Mouse (Mus musculus) CH12.LX (cell line): ENCODE data around the gene Polr2l. TPM values are rescaled to one million over a fixed set of nuclear protein-coding genes. Genes with fewer than 3 reads are reported as not detected.

Source experiments
- DNase-seq: peaks from one replicate; pipeline ENCODE4 v3.0.0-alpha.2; 2013; ENCODE audit errors: extremely low read depth
- H3K27ac ChIP-seq: 2 replicates; pipeline ENCODE4 v1.5.1; 2012; ENCODE audit warnings: low read depth, mild to moderate bottlenecking, control low read depth, moderate library complexity; ENCODE audit not compliant: insufficient read depth
- H3K27me3 ChIP-seq: replicated peaks from 2 replicates; pipeline ENCODE3; 2012; ENCODE audit warnings: inconsistent platforms
- H3K36me3 ChIP-seq, 2 experiments: replicated peaks in 1 of 2; 2 replicates each; pipeline versions ENCODE3 to v1.6.1; 2012; ENCODE audit warnings: inconsistent platforms in 1 of 2, low read length in 1 of 2, mild to moderate bottlenecking in 1 of 2, mixed read lengths in 1 of 2, moderate library complexity in 1 of 2; ENCODE audit not compliant: control insufficient read depth in 1 of 2, insufficient read depth in 1 of 2
- H3K4me1 ChIP-seq, 2 experiments: 2 replicates each; pipeline ENCODE4 v1.6.1; 2012; ENCODE audit warnings: inconsistent platforms in 1 of 2, moderate library complexity in 1 of 2; ENCODE audit not compliant: insufficient read depth in 2 of 2, control insufficient read depth in 1 of 2
- H3K4me2 ChIP-seq: 2 replicates; pipeline ENCODE4 v1.6.1; 2012; ENCODE audit warnings: low read depth, mild to moderate bottlenecking, control low read depth; ENCODE audit not compliant: poor library complexity, insufficient read depth, severe bottlenecking
- H3K4me3 ChIP-seq, 3 experiments: fragments of 150-350 bp in 1 of 3; sonication (generic) in 1 of 3; replicated peaks in 1 of 3; 2 replicates each; pipeline versions ENCODE3 to v1.5.1; 2011 to 2012; ENCODE audit warnings: low read depth in 2 of 3, low read length in 2 of 3, mild to moderate bottlenecking in 2 of 3, moderate library complexity in 2 of 3, control low read depth in 1 of 3, improper control_type of control experiment in 1 of 3, inconsistent platforms in 1 of 3, mixed read lengths in 1 of 3; ENCODE audit not compliant: poor library complexity in 1 of 3
- H3K79me2 ChIP-seq: replicated peaks from 2 replicates; pipeline ENCODE4 v1.6.1; 2012; ENCODE audit warnings: mild to moderate bottlenecking, moderate library complexity; ENCODE audit not compliant: control insufficient read depth, poor library complexity, insufficient read depth, severe bottlenecking; ENCODE audit errors: extremely low read depth
- H3K9ac ChIP-seq: 2 replicates; pipeline ENCODE4 v1.6.1; 2012; ENCODE audit warnings: low read depth, mild to moderate bottlenecking, control low read depth, moderate library complexity; ENCODE audit not compliant: insufficient read depth
- H3K9me3 ChIP-seq: replicated peaks from 2 replicates; pipeline ENCODE3; 2012; ENCODE audit warnings: low read length, inconsistent platforms, mixed read lengths
- CTCF ChIP-seq, 2 experiments: IDR thresholded peaks in 1 of 2; conservative IDR thresholded peaks in 1 of 2; 2 replicates each; pipeline ENCODE4 v1.5.1; 2011 to 2012; ENCODE audit warnings: low read depth in 2 of 2, low read length in 2 of 2, improper control_type of control experiment in 1 of 2, inconsistent platforms in 1 of 2, mild to moderate bottlenecking in 1 of 2, moderate library complexity in 1 of 2
- EP300 ChIP-seq: IDR thresholded peaks from 2 replicates; pipeline ENCODE4 v1.6.1; 2011; ENCODE audit warnings: low read length, improper control_type of control experiment
- HCFC1 ChIP-seq: IDR thresholded peaks from 2 replicates; pipeline ENCODE4 v1.6.1; 2012; ENCODE audit warnings: low read depth, mild to moderate bottlenecking, inconsistent platforms, low read length, improper control_type of control experiment
- JUN ChIP-seq: IDR thresholded peaks from 2 replicates; pipeline ENCODE4 v1.6.1; 2011; ENCODE audit warnings: low read depth, mild to moderate bottlenecking, low read length, improper control_type of control experiment, moderate library complexity; ENCODE audit not compliant: insufficient read depth
- KAT2A ChIP-seq: IDR thresholded peaks from 2 replicates; pipeline ENCODE4 v1.6.1; 2012; ENCODE audit warnings: low read length, improper control_type of control experiment, inconsistent platforms; ENCODE audit not compliant: insufficient replicate concordance
- MAZ ChIP-seq: IDR thresholded peaks from 2 replicates; pipeline ENCODE4 v1.6.1; 2012; ENCODE audit warnings: low read depth, mild to moderate bottlenecking, inconsistent platforms, low read length, improper control_type of control experiment, moderate library complexity
- NELFE ChIP-seq: IDR thresholded peaks from 2 replicates; pipeline ENCODE4 v1.6.1; 2011; ENCODE audit warnings: low read depth, low read length, improper control_type of control experiment
- NRF1 ChIP-seq: IDR thresholded peaks from 2 replicates; pipeline ENCODE4 v1.6.1; 2014; ENCODE audit warnings: low read depth, mild to moderate bottlenecking, inconsistent platforms, low read length, improper control_type of control experiment, moderate library complexity
- PAX5 ChIP-seq: IDR thresholded peaks from 2 replicates; pipeline ENCODE4 v1.6.1; 2012; ENCODE audit warnings: low read length, inconsistent platforms, mixed read lengths
- POLR2A ChIP-seq: IDR thresholded peaks from 2 replicates; pipeline ENCODE4 v1.6.1; 2011; ENCODE audit warnings: low read depth, mild to moderate bottlenecking, improper control_type of control experiment, low read length
- RAD21 ChIP-seq: IDR thresholded peaks from 2 replicates; pipeline ENCODE4 v1.6.1; 2011; ENCODE audit warnings: low read depth, mild to moderate bottlenecking, low read length, improper control_type of control experiment, moderate library complexity
- RCOR1 ChIP-seq: conservative IDR thresholded peaks from 2 replicates; pipeline ENCODE4 v1.6.1; 2012; ENCODE audit warnings: low read depth, mild to moderate bottlenecking, inconsistent platforms, low read length, improper control_type of control experiment
- SMC3 ChIP-seq: IDR thresholded peaks from 2 replicates; pipeline ENCODE4 v1.6.1; 2011; ENCODE audit warnings: low read depth, low read length, improper control_type of control experiment
- TCF12 ChIP-seq: IDR thresholded peaks from 2 replicates; pipeline ENCODE4 v1.6.1; 2014; ENCODE audit warnings: low read depth, mild to moderate bottlenecking, inconsistent platforms, low read length, improper control_type of control experiment
- UBTF ChIP-seq: IDR thresholded peaks from 2 replicates; pipeline ENCODE4 v1.6.1; 2012; ENCODE audit warnings: low read depth, mild to moderate bottlenecking, inconsistent platforms, low read length, improper control_type of control experiment, moderate library complexity
- ZC3H11A ChIP-seq: IDR thresholded peaks from 2 replicates; pipeline ENCODE4 v1.6.1; 2012; ENCODE audit warnings: low read depth, mild to moderate bottlenecking, inconsistent platforms, low read length, improper control_type of control experiment
- ZKSCAN1 ChIP-seq: IDR thresholded peaks from 2 replicates; pipeline ENCODE4 v1.6.1; 2012; ENCODE audit warnings: low read depth, inconsistent platforms, low read length, improper control_type of control experiment, borderline replicate concordance
- dilution Hi-C: fragments of 300-500 bp; cut with MboI; formaldehyde crosslinking; loops from 2 replicates; pipeline ENCODE4 v1.14.3; 2020; ENCODE audit warnings: low sequenced_read_pairs; ENCODE audit not compliant: extremely low pct_unique_long_range_greater_than_20kb, extremely low pct_ligation_motif_present
- in situ Hi-C: fragments of 300-500 bp; cut with MboI; formaldehyde crosslinking; loops from 3 replicates; pipeline ENCODE4 v1.14.3; 2019; ENCODE audit warnings: low sequenced_read_pairs, low pct_ligation_motif_present, low pct_unique_long_range_greater_than_20kb, mixed read lengths
- polyA plus RNA-seq: library from polyadenylated mRNA; unstranded; fragments of >175 nt; gene quantifications from 2 replicates; pipeline ENCODE4 v1.2.1, GENCODE M21; 2012; ENCODE audit warnings: low read depth; ENCODE audit not compliant: insufficient read length
- total RNA-seq, 2 experiments: library from RNA; depleted of rRNA; stranded (reverse); fragments of 300-350 nt in 1 of 2; fragments of >200 nt in 1 of 2; gene quantifications; 2 replicates each; pipeline ENCODE4 v1.2.3; 2012 to 2014

Gene Polr2l
- total and polyA plus RNA-seq, 3 experiments = 35.7 to 82.3 (median 64.8) TPM

- Histone ChIP-seq H3K9me3 (no peaks in the 10 kb centered on the region), H3K36me3 (peaks cover 43 to 53% of the 10 kb centered on the region in 2 experiments), H3K79me2 (peaks cover 21% of the 10 kb centered on the region), H3K27me3 (no peaks in the 10 kb centered on the region), H3K4me2 (no peak overlapping the region), H3K9ac (no peak overlapping the region), H3K4me3 (no peak overlapping the region), H3K27ac (no peak overlapping the region)
- dilution Hi-C loops = no loop called here
- in situ Hi-C loops = no loop called here
- DNase-seq = no peak
- TF ChIP-seq RAD21 = no peak
- TF ChIP-seq PAX5 = no peak
- TF ChIP-seq EP300 = no peak
- no peak for TF ChIP-seq KAT2A
- no peak for TF ChIP-seq MAZ
- no peak for TF ChIP-seq ZKSCAN1
- TF ChIP-seq RCOR1 = no peak
- no peak for TF ChIP-seq POLR2A
- TF ChIP-seq, all 38 proteins: peak for 0
- peaks cover 27 to 60% of the 10 kb centered on the region in 2 experiments for H3K4me1 ChIP-seq
Measured at GRCm38 (mm10) chr7:141439140-141439679, 35.7 kb downstream of the Polr2l start.

- Histone ChIP-seq H3K4me1 (peaks cover 32 to 64% of the 10 kb centered on the region in 2 experiments), H3K36me3 (peaks cover 50 to 60% of the 10 kb centered on the region in 2 experiments)
- no peak for TF ChIP-seq HCFC1
- no peak for TF ChIP-seq JUN
- no peak for TF ChIP-seq SMC3
- TF ChIP-seq TCF12 = no peak
- no peak for TF ChIP-seq NRF1
- TF ChIP-seq ZC3H11A = no peak
- TF ChIP-seq UBTF = no peak
- TF ChIP-seq CTCF (conservative IDR thresholded peaks at IDR 0.05 in 1 of 2, IDR thresholded peaks at IDR 0.05 in 1 of 2; ENCODE audit: low read depth in 2 of 2, low read length in 2 of 2) = no peak
- TF ChIP-seq EP300 = no peak
- no peak for TF ChIP-seq NELFE
- TF ChIP-seq, all 38 proteins: peak for 0
- Histone ChIP-seq H3K27ac (0 out of 2 replicates have a peak overlapping the region, but pooled peaks have one; percentile 3), H3K4me3 (no peak overlapping the region), H3K9me3 (no peaks in the 10 kb centered on the region), H3K79me2 (peaks cover 21% of the 10 kb centered on the region), H3K9ac (no peak overlapping the region), H3K4me2 (no peak overlapping the region), H3K27me3 (no peaks in the 10 kb centered on the region)
- no peak for DNase-seq
- dilution Hi-C loops (no loop called here), in situ Hi-C loops (no loop called here)
Measured at GRCm38 (mm10) chr7:141438201-141438968, 36.5 kb downstream of the Polr2l start.
